Mouse (Mus musculus): ENCODE results near the gene Myo1b. TPM values are rescaled to one million over a fixed set of nuclear protein-coding genes. Genes with fewer than 3 reads are reported as not detected.

Myo1b gene
- total RNA-seq, 2 experiments from 2014 or later = 79.8 to 88.2 TPM

DNA sequence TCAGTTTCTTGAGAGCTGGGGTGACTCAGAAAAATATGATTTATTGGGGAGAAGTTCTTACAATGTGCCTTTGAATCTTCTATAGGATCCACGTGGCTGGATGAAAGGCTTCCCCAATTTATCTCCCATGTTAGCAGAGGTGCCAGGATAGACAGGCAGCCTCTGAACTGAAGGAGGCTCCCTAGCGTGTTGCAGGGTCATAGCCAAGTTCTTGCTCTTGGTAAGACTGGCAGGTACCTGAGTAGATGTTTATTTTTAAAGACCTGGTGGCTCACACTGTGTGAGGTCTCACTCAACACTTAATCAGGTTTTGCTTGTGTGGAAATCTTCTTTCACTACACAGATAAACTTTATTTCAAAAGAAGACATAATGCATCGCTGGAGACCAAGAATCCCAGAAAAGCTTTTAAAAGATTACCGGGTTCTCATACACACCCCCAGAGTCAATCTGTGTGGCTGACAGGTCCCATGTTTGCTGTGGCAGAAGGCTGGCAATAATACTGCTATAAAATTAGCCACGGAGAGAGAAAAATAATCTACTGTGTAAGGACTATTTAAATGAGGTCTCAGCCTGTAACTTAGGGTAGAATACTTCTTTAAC lies 176.5 kb downstream of the Myo1b start:
- DNase-seq (ENCODE audit: low spot score in 2 of 2) = no peak

- DNase-seq (ENCODE audit: low spot score in 2 of 2) = no peak
Observed at GRCm38 (mm10) chr1:51736822-51737221, 179.0 kb downstream of the Myo1b start.

- DNase-seq (ENCODE audit: low spot score in 2 of 2) = no peak
Observed at GRCm38 (mm10) chr1:51734721-51735120, 181.2 kb downstream of the Myo1b start.

DNA sequence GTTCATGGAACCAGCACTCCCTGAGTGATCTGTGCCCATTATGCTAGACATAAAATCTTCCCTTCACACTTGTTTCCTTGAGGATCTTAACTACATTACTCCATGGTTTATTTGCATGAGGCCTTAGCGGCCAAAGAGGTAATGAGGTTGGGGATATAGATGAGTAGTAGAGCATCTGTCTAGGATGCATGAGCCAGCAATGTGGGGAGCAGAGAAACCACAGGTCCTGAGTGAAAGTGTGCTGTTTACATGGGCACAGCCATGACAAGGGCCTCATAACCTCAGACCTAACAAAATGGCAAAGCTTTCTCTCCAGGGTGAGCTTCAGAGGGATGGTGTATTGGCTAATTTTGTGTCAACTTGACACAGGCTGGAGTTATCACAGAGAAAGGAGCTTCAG lies 186.5 kb downstream of the Myo1b start:
- DNase-seq (ENCODE audit: low spot score in 2 of 2) = no peak

DNA sequence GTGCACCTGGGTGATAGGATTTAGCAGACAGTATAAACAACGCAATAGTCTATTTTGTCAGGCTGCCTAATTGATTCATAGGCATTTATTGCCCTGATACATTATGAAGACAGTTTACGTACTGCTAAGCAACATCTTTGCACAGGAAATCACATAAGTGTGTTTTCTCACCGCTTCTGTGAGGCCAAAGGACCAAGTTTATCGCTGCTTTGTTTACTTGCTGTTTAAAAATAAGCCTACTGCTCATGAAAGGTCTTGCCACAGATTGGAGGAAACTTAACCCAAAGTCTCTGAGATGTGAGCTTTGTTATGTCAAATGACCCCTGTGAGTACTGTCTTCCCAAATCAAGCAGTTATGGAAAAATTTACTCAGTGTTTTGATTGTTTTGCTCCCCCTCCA lies 187.1 kb downstream of the Myo1b start:
- DNase-seq (ENCODE audit: low spot score in 2 of 2) = no peak

DNA sequence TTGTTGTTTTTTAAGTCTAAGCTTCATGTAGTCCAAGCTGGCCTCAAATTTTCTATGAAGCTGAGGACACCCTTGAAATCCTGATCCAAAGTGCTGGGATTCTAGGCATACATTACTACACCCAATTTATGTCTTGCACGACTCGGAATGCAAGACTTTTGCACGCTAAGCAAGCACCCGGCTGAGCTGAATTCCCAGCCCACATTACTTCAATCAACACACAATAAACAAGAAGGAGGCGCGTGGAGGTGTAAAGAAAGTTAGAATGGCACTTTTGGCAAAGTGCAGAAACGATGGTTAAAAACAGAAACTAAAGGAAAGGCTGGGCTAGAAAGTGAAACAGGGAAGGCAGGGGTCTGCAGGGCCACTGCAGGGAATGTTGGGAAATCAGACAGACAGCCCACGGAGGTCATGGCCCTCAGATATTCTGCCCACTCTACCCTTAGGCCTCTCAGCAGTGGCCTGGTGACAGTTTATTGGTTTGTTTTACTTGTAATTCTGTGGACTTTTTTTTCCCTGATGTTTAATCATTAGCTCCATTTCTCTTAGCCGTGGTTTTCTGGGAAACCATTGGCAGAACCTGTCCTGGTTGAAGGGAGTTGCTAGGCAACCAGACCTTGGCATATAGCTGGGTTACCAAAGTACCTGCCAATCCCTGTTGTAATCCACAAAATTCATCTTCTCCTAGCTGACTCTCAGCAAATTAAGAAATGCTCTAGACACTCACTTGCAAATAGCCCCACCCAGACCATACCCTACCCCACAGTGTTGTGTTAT lies 195.8 kb downstream of the Myo1b start:
- no peak for DNase-seq (ENCODE audit: low spot score in 2 of 2)

DNA sequence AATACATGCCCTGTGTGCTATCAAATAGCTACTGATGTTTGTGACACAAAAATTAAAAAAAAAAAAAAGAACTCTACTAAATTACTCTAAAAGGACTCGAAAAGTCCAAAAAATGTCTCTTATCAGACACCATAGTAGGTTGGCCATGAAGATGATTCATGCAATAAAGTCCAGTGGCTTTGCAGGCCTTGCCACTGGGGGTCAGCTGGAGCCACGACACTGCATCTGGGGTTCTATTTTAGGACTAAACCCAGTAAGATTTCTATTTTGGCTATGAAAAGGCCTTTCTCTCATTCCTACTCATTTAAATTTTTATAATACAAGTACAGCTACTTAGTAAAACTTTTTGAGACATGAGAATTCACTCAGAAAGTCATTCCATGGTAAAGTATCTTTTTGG lies 205.0 kb downstream of the Myo1b start:
- DNase-seq (ENCODE audit: low spot score in 2 of 2) = no peak

DNA sequence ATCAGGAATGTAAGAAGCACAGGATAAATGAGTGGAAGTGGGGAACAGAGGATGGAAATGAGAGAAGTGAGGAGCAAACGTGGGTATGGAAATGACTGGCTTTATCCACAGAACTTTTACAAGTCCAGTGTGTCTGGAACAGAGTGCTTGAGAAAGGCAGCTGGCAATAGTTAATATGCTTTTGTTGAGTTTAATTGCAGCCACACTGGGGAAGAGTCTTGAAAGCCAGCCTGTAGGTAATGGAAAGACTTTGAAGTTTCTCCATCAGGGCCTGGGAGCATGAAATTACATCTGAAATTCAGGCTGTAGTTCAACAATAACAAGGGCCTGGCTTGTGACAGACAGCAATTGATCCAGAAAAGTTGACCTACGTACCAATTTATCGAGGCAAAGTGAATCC lies 209.8 kb downstream of the Myo1b start:
- no peak for DNase-seq (ENCODE audit: low spot score in 2 of 2)

DNA sequence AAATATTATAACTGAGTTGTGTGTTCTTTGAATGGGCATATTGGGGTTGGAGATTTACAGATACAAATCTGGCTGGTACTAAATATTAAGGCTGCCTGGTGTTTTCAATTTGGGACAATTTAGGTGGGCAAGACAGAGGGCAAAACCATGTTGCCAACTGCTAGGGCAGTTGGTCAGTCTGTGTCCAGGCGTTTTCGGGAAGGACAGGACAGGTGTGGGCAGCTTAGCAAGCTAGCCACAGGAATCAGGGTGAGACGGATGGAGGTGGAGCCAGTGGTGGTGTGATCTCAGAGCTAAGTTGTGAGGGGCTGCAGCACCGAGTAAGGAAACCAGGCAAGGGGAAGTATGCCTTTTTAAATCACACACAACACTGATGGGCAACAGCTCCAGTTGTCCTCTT lies 211.3 kb downstream of the Myo1b start:
- no peak for DNase-seq (ENCODE audit: low spot score in 2 of 2)

Other genes with a start within 250 kb of the Myo1b start
- under 1 TPM; 0.65 to 0.67 TPM for gene Stat4, start 71.1 kb upstream of the Myo1b start, total RNA-seq (2021)
- gene Stat1, start 203.4 kb upstream of the Myo1b start, total RNA-seq (2021) = 10 to 100 TPM; 47.3 to 61.6 TPM